Mouse (Mus musculus): ENCODE data around the gene Chchd6. TPM values are rescaled to one million over a fixed set of nuclear protein-coding genes. Genes with fewer than 3 reads are reported as not detected.

Gene Chchd6
- total RNA-seq, 4 experiments from 2014 or later = 68.3 to 73.7 (median 71.1) TPM

GRCm38 (mm10) chr6:89360709-89361417 is 234.6 kb downstream of the Chchd6 start:
- no peak for DNase-seq (ENCODE audit: low spot score in 2 of 2)

GRCm38 (mm10) chr6:89359771-89360708 is 235.4 kb downstream of the Chchd6 start:
- DNase-seq (ENCODE audit: low spot score in 2 of 2) = no peak

DNA sequence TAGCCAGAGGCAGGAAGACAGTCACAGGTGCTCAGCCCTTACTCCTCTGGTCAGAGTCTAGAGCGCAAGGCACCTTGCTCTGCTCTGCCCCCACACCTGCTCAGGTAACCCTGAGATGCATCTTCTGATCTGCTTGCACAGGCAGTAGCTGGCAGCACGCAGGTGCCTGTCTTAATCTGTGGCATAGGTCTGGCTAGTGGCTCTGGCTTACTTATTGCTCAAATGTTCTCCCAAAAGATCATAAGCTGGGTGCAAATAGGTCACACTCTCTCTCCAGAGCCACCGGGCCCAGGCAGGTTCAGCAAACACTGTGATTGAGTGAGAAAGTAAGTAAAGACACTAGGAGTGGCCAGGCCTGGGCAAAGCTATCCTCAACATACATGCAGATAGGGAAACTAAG is 236.3 kb downstream of the Chchd6 start:
- no peak for DNase-seq (ENCODE audit: low spot score in 2 of 2)

- DNase-seq (ENCODE audit: low spot score in 2 of 2) = no peak
Observed at GRCm38 (mm10) chr6:89355661-89356060, 239.8 kb downstream of the Chchd6 start.

DNA sequence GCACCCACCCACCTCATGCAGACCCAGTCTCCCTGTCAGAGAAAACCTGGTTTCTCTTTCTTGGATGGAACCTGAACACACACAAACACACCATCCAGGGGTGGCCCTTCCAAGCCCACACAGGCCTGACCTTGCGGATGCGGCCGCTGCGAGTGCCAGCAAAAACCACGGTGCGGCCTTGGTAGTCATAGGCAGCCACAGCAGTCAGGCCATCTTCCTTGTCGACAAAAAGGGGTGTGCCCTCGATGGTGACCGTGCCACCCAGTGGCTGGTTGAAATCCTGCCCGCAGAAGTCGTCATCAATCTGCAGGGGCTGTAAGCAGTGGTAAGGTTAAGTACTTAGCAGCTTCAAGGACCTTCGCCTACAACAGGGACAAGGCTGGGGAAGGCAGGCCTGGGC is 240.7 kb downstream of the Chchd6 start:
- DNase-seq (ENCODE audit: low spot score in 2 of 2) = no peak

DNA sequence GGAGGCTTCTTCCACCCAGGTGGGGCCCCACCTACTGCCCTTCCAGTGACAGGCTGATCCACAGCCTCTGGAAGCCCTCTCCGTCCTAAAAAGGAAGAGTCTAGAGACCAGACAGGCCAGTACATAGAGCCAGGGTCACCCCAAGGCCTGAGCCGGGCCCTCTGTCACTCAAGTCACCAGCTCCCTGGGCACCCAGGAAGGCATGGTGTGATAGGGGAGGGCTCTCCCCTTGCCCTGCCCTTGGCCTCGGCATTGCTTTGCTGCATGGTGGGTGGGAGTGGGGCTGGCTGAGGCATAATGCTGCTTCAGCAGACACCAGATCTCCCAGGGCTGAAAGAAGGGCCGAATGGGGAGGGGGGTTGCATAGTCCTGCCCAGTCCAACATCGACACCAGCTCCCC is 241.4 kb downstream of the Chchd6 start:
- DNase-seq (ENCODE audit: low spot score in 2 of 2) = no peak

- no peak for DNase-seq (ENCODE audit: low spot score in 2 of 2)
Observed at GRCm38 (mm10) chr6:89353101-89353500, 242.4 kb downstream of the Chchd6 start.

GRCm38 (mm10) chr6:89351441-89352137 is 243.9 kb downstream of the Chchd6 start:
- DNase-seq (ENCODE audit: low spot score in 2 of 2) = no peak

DNA sequence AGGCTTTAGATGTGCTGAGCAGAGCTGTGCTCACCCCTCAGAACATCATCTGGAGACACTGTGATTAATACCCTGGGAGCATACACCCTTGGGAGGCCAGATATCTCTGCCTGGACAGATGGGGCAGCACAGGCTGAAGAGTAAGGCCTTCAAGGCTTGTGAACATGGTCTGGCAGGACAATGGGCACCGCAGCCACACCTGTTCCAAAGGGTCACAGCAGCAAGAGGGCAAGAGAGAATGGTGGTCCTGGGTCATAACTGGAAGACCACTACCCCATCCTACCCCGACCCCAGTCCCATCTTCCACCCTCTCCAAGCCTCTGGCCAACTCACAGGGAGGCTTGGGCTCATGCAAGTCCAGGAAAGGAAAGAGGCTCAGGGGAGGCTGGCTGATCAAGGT is 244.9 kb downstream of the Chchd6 start:
- no peak for DNase-seq (ENCODE audit: low spot score in 2 of 2)

- no peak for DNase-seq (ENCODE audit: low spot score in 2 of 2)
Observed at GRCm38 (mm10) chr6:89350037-89350515, 245.4 kb downstream of the Chchd6 start.

GRCm38 (mm10) chr6:89348363-89348762 is 247.1 kb downstream of the Chchd6 start:
- DNase-seq (ENCODE audit: low spot score in 2 of 2) = peak in 1 of 2 experiments; percentile 64

GRCm38 (mm10) chr6:89347792-89348191 is 247.7 kb downstream of the Chchd6 start:
- DNase-seq (ENCODE audit: low spot score in 2 of 2) = no peak

GRCm38 (mm10) chr6:89345855-89346254 is 249.6 kb downstream of the Chchd6 start:
- no peak for DNase-seq (ENCODE audit: low spot score in 2 of 2)

GRCm38 (mm10) chr6:89345486-89345785 is 250.0 kb downstream of the Chchd6 start:
- no peak for DNase-seq (ENCODE audit: low spot score in 2 of 2)

GRCm38 (mm10) chr6:89344613-89345485 is 250.6 kb downstream of the Chchd6 start:
- no peak for DNase-seq (ENCODE audit: low spot score in 2 of 2)

- DNase-seq (ENCODE audit: low spot score in 2 of 2) = no peak
Observed at GRCm38 (mm10) chr6:89341981-89342380, 253.5 kb downstream of the Chchd6 start.

- peak; percentile 58 to 67 for DNase-seq (ENCODE audit: low spot score in 2 of 2)
Observed at GRCm38 (mm10) chr6:89339447-89339846, 256.0 kb downstream of the Chchd6 start.

- no peak for DNase-seq (ENCODE audit: low spot score in 2 of 2)
Observed at GRCm38 (mm10) chr6:89338733-89339132, 256.7 kb downstream of the Chchd6 start.

DNA sequence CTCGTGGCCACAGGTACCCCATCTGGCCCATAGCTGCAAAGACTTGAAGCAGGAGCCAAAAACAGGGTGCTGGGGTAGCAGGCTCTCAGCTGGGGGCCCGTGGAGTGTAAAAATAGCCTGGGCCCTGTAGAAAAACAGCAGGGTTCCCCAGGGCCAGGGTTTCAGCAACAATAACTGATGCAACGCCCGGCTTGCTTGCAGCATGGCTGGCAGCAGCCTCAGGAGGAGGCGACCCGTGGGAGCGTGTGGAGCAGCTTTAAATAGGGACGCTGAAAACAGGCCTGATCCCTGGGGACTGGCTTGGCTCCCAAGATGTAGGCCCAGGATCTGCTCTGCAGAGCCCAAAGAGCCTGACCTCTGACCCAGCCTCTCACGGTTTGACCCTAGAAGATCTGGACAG is 257.9 kb downstream of the Chchd6 start:
- no peak for DNase-seq (ENCODE audit: low spot score in 2 of 2)

DNA sequence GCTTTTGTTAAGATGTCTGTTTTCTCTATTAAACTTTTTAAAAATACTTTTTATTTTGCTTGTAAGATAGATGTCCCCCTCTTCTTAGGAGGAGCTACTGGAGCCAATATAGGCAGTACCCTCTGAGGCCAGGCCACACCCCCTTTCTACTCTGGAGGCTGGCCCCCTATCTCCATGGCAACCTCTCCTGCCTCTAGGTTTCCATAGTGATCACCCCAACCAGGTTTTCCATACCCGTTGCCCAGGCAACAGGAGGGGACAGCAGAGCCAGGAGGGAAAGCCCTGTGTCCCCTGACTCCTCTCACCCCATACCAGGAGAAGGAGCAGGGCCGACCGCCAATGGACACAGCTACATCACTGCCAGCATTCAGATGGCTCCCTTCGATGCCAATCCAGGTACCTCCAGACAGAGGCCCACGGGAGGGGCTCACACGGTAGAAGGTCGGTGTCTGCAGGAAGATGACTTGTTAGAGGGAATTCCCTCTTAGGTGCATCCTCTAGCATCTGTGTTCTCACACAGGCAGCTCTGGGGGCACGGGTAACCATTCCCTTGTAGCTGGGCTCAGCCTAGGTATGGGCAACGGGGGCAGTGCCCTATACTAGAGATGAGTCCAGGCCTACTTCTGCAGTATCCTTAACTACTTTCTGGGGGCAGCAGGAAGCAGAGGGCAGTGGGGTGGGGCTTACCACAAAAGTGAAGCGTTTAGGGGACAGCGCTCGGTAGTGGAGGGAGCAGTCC is 261.3 kb downstream of the Chchd6 start:
- DNase-seq (ENCODE audit: low spot score in 2 of 2) = no peak
